Mouse (Mus musculus) lung, postnatal 0 days (tissue): ENCODE measurements around the gene Parvb.

ENCODE experiments used
- CTCF ChIP-seq: IDR thresholded peaks from 2 replicates; pipeline ENCODE4 v1.5.1; 2016; ENCODE audit warnings: antibody characterized with exemption, mild to moderate bottlenecking
- EP300 ChIP-seq: IDR thresholded peaks from 2 replicates; pipeline ENCODE4 v1.6.1; 2016; ENCODE audit warnings: antibody characterized with exemption, mild to moderate bottlenecking, control low read depth

- TF ChIP-seq CTCF: no peak
- no peak for TF ChIP-seq EP300
Measured at GRCm38 (mm10) chr15:84325736-84326135, 93.9 kb downstream of the Parvb start.
